Mouse (Mus musculus): ENCODE measurements at regions not wholly inside any gene's neighbourhood (a gene's known extent, or its start where the extent isn't known, plus 50 kb on each side); places are given as distances from the start of the nearest gene placed in this dataset.

- TF ChIP-seq CTCF (IDR thresholded peaks at IDR 0.05; ENCODE audit: borderline replicate concordance, insufficient read depth, low read length): no peak
- no peak for TF ChIP-seq POLR2A (IDR thresholded peaks at IDR 0.05; ENCODE audit: low read depth, low read length)
These were observed 149.9 kb upstream of the Trib2 start for GRCm38 (mm10) chr12:15966631-15967030.
